ENCODE assay signal across 8 mouse cellular contexts in the genomic region with DNA sequence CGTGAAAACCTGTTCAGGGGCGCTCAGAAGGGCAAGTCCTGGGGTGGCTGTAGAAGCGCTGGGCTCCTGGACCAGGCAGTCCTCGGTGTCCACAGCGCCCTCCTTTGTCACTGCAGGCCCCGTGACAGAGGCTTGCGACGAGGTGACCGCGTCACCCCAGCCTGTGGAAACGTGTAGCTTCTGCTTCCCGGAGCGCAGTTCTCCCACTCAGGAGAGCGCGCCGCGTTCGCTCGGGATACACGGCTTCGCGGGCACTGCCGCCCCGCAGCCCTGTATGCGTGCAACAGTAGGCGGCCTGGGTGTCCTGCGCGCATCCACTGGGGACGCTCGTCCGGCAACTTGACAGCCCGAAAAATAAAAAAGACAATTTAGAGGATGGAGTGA. TPM values are rescaled to one million over a fixed set of nuclear protein-coding genes. Genes with fewer than 3 reads are reported as not detected.
DNase-seq lines count a peak whose midpoint lies in the region; ATAC-seq and TF ChIP-seq lines count a peak whose summit lies in the region.

No protein-coding gene starts in this region.

- H3K36me3 ChIP-seq in heart, embryonic 12.5 days: peaks cover 10% of the 10 kb centered on the region
- H3K36me3 ChIP-seq in forebrain, embryonic 10.5 days (replicated peaks): peaks cover 15% of the 10 kb centered on the region
- no peaks in the 10 kb centered on the region for H3K36me3 ChIP-seq in intestine, embryonic 16.5 days (ENCODE audit: control insufficient read depth, insufficient read depth, low read length)
- H3K36me3 ChIP-seq in midbrain, embryonic 10.5 days: peaks cover 14% of the 10 kb centered on the region
- H3K36me3 ChIP-seq in stomach, embryonic 16.5 days (ENCODE audit: control insufficient read depth, insufficient read depth, low read length): no peaks in the 10 kb centered on the region

- TF ChIP-seq CTCF in brain, embryonic 14.5 days (IDR thresholded peaks at IDR 0.05; ENCODE audit: borderline replicate concordance, extremely low read depth, insufficient read depth, insufficient read length): peak; percentile 57; the same call in 1 of the 2 replicates

- peak overlapping the region; percentile 40 for H3K4me3 ChIP-seq in heart, embryonic 12.5 days
- peak overlapping the region; percentile 58 for H3K4me3 ChIP-seq in forebrain, embryonic 10.5 days
- peak overlapping the region; percentile 43 for H3K4me3 ChIP-seq in intestine, embryonic 16.5 days (ENCODE audit: low read length)
- peak overlapping the region; percentile 60 for H3K4me3 ChIP-seq in midbrain, embryonic 10.5 days
- peak overlapping the region; percentile 42 for H3K4me3 ChIP-seq in stomach, embryonic 16.5 days (replicated peaks; ENCODE audit: low read length)

- H3K27ac ChIP-seq in heart, embryonic 12.5 days (ENCODE audit: poor library complexity, severe bottlenecking): no peak overlapping the region
- peak overlapping the region; percentile 70; the same call in 1 of the 2 replicates for H3K27ac ChIP-seq in forebrain, embryonic 10.5 days
- H3K27ac ChIP-seq in intestine, embryonic 16.5 days (ENCODE audit: low read length): no peak overlapping the region
- peak overlapping the region; percentile 63 for H3K27ac ChIP-seq in midbrain, embryonic 10.5 days (replicated peaks)
- no peak overlapping the region for H3K27ac ChIP-seq in stomach, embryonic 16.5 days (ENCODE audit: low read length)

- peak; percentile 68; the same call in 1 of the 2 replicates for ATAC-seq in heart, embryonic 12.5 days (ENCODE audit: insufficient number of reproducible peaks, low FRiP score)
- peak; percentile 62 for ATAC-seq in intestine, embryonic 16.5 days
- ATAC-seq in stomach, embryonic 16.5 days (ENCODE audit: insufficient read depth, low FRiP score): no peak

- no peak for TF ChIP-seq POLR2A in brain, embryonic 14.5 days (IDR thresholded peaks at IDR 0.05; ENCODE audit: borderline replicate concordance, extremely low read depth, insufficient read depth, insufficient read length, poor library complexity, severe bottlenecking)

- H3K9me3 ChIP-seq in heart, embryonic 12.5 days (replicated peaks): no peaks in the 10 kb centered on the region
- H3K9me3 ChIP-seq in forebrain, embryonic 10.5 days: no peaks in the 10 kb centered on the region
- H3K9me3 ChIP-seq in intestine, embryonic 16.5 days (ENCODE audit: control insufficient read depth, low read length): no peaks in the 10 kb centered on the region
- H3K9me3 ChIP-seq in midbrain, embryonic 10.5 days (replicated peaks): no peaks in the 10 kb centered on the region
- no peaks in the 10 kb centered on the region for H3K9me3 ChIP-seq in stomach, embryonic 16.5 days (replicated peaks; ENCODE audit: control insufficient read depth, low read length)

- H3K4me2 ChIP-seq in heart, embryonic 12.5 days: peak overlapping the region; percentile 74
- peak overlapping the region; percentile 58 for H3K4me2 ChIP-seq in intestine, embryonic 16.5 days (ENCODE audit: low read depth, low read length)
- H3K4me2 ChIP-seq in stomach, embryonic 16.5 days (ENCODE audit: low read depth, low read length): peak overlapping the region; percentile 63

- WGBS in heart, embryonic 12.5 days: 5% methylated on average over 32 of the region's 32 CpGs
- 7% methylated on average over 32 of the region's 32 CpGs for WGBS in forebrain, embryonic 10.5 days
- 5% methylated on average over 32 of the region's 32 CpGs for WGBS in intestine, embryonic 16.5 days
- 8% methylated on average over 32 of the region's 32 CpGs for WGBS in midbrain, embryonic 10.5 days
- 7% methylated on average over 32 of the region's 32 CpGs for WGBS in stomach, embryonic 16.5 days

- H3K4me1 ChIP-seq in heart, embryonic 12.5 days (replicated peaks): peaks cover 24% of the 10 kb centered on the region
- peaks cover 16% of the 10 kb centered on the region for H3K4me1 ChIP-seq in forebrain, embryonic 10.5 days
- peaks cover 10% of the 10 kb centered on the region; the same call in 1 of the 2 replicates for H3K4me1 ChIP-seq in intestine, embryonic 16.5 days (ENCODE audit: control insufficient read depth, insufficient read depth, low read length)
- H3K4me1 ChIP-seq in midbrain, embryonic 10.5 days: peaks cover 11% of the 10 kb centered on the region
- H3K4me1 ChIP-seq in stomach, embryonic 16.5 days (ENCODE audit: control insufficient read depth, insufficient read depth, low read length): peaks cover 4% of the 10 kb centered on the region; the same call in 1 of the 2 replicates

- peaks cover 24% of the 10 kb centered on the region for H3K27me3 ChIP-seq in heart, embryonic 12.5 days (replicated peaks)
- H3K27me3 ChIP-seq in forebrain, embryonic 10.5 days (ENCODE audit: poor library complexity, severe bottlenecking): peaks cover 33% of the 10 kb centered on the region
- H3K27me3 ChIP-seq in intestine, embryonic 16.5 days (replicated peaks; ENCODE audit: control insufficient read depth, insufficient read depth, low read length): 0 out of 2 replicates have a peak, but pooled peaks cover 4% of the 10 kb centered on the region
- H3K27me3 ChIP-seq in midbrain, embryonic 10.5 days (ENCODE audit: low read depth, poor library complexity, severe bottlenecking): peaks cover 32% of the 10 kb centered on the region
- no peaks in the 10 kb centered on the region for H3K27me3 ChIP-seq in stomach, embryonic 16.5 days (ENCODE audit: control insufficient read depth, insufficient read depth, low read length)

- DNase-seq in heart, adult 9 months (ENCODE audit: low spot score in 2 of 2): no peak
- DNase-seq in brain, embryonic 14.5 days (ENCODE audit: low read depth): peak; percentile 51
- DNase-seq in forebrain, embryonic 10.5 days (ENCODE audit: extremely low spot score, low spot score): peak; percentile 58
- peak; percentile 63 for DNase-seq in midbrain, embryonic 10.5 days (ENCODE audit: low spot score)
- DNase-seq in spleen, postnatal 36 days (ENCODE audit: low spot score in 2 of 2): no peak

- H3K9ac ChIP-seq in heart, embryonic 12.5 days: peak overlapping the region; percentile 49
- H3K9ac ChIP-seq in intestine, embryonic 16.5 days (ENCODE audit: low read depth, low read length): peak overlapping the region; percentile 54
- H3K9ac ChIP-seq in stomach, embryonic 16.5 days (ENCODE audit: low read length): peak overlapping the region; percentile 68

RNA-seq across cellular contexts. Expression of gene Tnfrsf13b, which starts 20.7 kb away (rescaled TPM):
- polyA plus RNA-seq in heart, embryonic 12.5 days (2016; fragmentation: Nextera tagmentation; extraction: Ambion mirVana): 1.5 and 2.2 TPM in 2 replicates
- polyA plus RNA-seq in brain, embryonic 14.5 days (2012; rRNA removed): 1.3 and 1.6 TPM in 2 replicates
- 0.63 and 1.3 TPM in 2 replicates for polyA plus RNA-seq in forebrain, embryonic 10.5 days (2016; fragmentation: Nextera tagmentation; extraction: Ambion mirVana)
- 1.8 and 2.5 TPM in 2 replicates for polyA plus RNA-seq in intestine, embryonic 16.5 days (2015; fragmentation: Nextera tagmentation; extraction: Ambion mirVana)
- 1.2 TPM in 2 replicates for polyA plus RNA-seq in midbrain, embryonic 10.5 days (2016; fragmentation: Nextera tagmentation; extraction: Ambion mirVana)
- polyA plus RNA-seq in stomach, embryonic 16.5 days (2015; fragmentation: Nextera tagmentation; extraction: Ambion mirVana): 2.9 TPM in 2 replicates

RNA-seq across cellular contexts. Expression of gene Usp22, which starts 27.6 kb away (rescaled TPM):
- 106 and 112 TPM in 2 replicates for polyA plus RNA-seq in heart, embryonic 12.5 days (2016; fragmentation: Nextera tagmentation; extraction: Ambion mirVana)
- 318 and 370 TPM in 2 replicates for polyA plus RNA-seq in brain, embryonic 14.5 days (2012; rRNA removed)
- 177 and 178 TPM in 2 replicates for polyA plus RNA-seq in forebrain, embryonic 10.5 days (2016; fragmentation: Nextera tagmentation; extraction: Ambion mirVana)
- polyA plus RNA-seq in intestine, embryonic 16.5 days (2015; fragmentation: Nextera tagmentation; extraction: Ambion mirVana): 72.5 and 80.2 TPM in 2 replicates
- 201 and 251 TPM in 2 replicates for polyA plus RNA-seq in midbrain, embryonic 10.5 days (2016; fragmentation: Nextera tagmentation; extraction: Ambion mirVana)
- 91.7 and 94.0 TPM in 2 replicates for polyA plus RNA-seq in stomach, embryonic 16.5 days (2015; fragmentation: Nextera tagmentation; extraction: Ambion mirVana)

Comparison
In these comparisons a context has a peak if more than half of its experiments do, and no peak if none do; other contexts are left out.
1. H3K27ac ChIP-seq: peak in forebrain, embryonic 10.5 days (single experiment) and midbrain, embryonic 10.5 days (single experiment); none in heart, embryonic 12.5 days (single experiment), intestine, embryonic 16.5 days (single experiment) and stomach, embryonic 16.5 days (single experiment).
2. DNase-seq: peak in brain, embryonic 14.5 days (single experiment), forebrain, embryonic 10.5 days (single experiment) and midbrain, embryonic 10.5 days (single experiment); none in heart, adult 9 months (0 of 2) and spleen, postnatal 36 days (0 of 2).
3. Peak in every context shown above with its lines, with median percentiles within 50 percentile points of each other: H3K4me2 ChIP-seq, H3K4me3 ChIP-seq and H3K9ac ChIP-seq.